Mouse (Mus musculus) liver, postnatal 0 days (tissue): Measurements from ENCODE around the gene Rhob.

Experiments used
- CTCF ChIP-seq: sonication (generic); IDR thresholded peaks from 2 replicates; pipeline ENCODE4 v1.5.1; 2016; ENCODE audit warnings: antibody characterized with exemption, low read depth
- EP300 ChIP-seq: IDR thresholded peaks from 2 replicates; pipeline ENCODE4 v1.6.1; 2016; ENCODE audit warnings: antibody characterized with exemption, low read depth, mild to moderate bottlenecking

- TF ChIP-seq CTCF (peak; percentile 60), EP300 (no peak)
Measured at GRCm38 (mm10) chr12:8502546-8502945, 2.7 kb upstream of the Rhob start.
